Mouse (Mus musculus) kidney, embryonic 15.5 days (tissue): ENCODE measurements at regions not wholly inside any gene's neighbourhood (a gene's known extent, or its start where the extent isn't known, plus 50 kb on each side); places are given as distances from the start of the nearest gene placed in this dataset.
A peak's percentile ranks its signal among the peaks of the same experiment; 100 is the strongest.

Source experiments
- ATAC-seq: fragments of 200-750 bp; cut with Nextera tagmentation; replicated peaks from 2 replicates; pipeline ENCODE4 v1.8.0; 2017; ENCODE audit warnings: moderate TSS enrichment; ENCODE audit not compliant: low FRiP score
- H3K27ac ChIP-seq: fragments of 300-500 bp; sonication (generic); 2 replicates; pipeline ENCODE4 v1.5.1; 2015; ENCODE audit warnings: mild to moderate bottlenecking, inconsistent platforms
- H3K27me3 ChIP-seq: fragments of 300-500 bp; sonication (generic); 2 replicates; pipeline ENCODE4 v1.6.1; 2015; ENCODE audit warnings: inconsistent platforms
- H3K36me3 ChIP-seq: fragments of 300-500 bp; sonication (generic); 2 replicates; pipeline ENCODE4 v1.6.1; 2015; ENCODE audit warnings: inconsistent platforms
- H3K4me1 ChIP-seq: fragments of 300-500 bp; sonication (generic); 2 replicates; pipeline ENCODE4 v1.6.1; 2015; ENCODE audit warnings: inconsistent platforms
- H3K4me2 ChIP-seq: fragments of 300-500 bp; sonication (generic); 2 replicates; pipeline ENCODE4 v1.6.1; 2015; ENCODE audit warnings: moderate library complexity, mild to moderate bottlenecking, inconsistent platforms
- H3K4me3 ChIP-seq: fragments of 300-500 bp; sonication (generic); replicated peaks from 2 replicates; pipeline ENCODE4 v1.5.1; 2015; ENCODE audit warnings: mild to moderate bottlenecking, inconsistent platforms
- H3K9ac ChIP-seq: fragments of 300-500 bp; sonication (generic); 2 replicates; pipeline ENCODE4 v1.6.1; 2015; ENCODE audit warnings: mild to moderate bottlenecking, inconsistent platforms
- H3K9me3 ChIP-seq: fragments of 300-500 bp; sonication (generic); replicated peaks from 2 replicates; pipeline ENCODE4 v1.6.1; 2016; ENCODE audit warnings: inconsistent platforms
- WGBS: fragments of 180-500 bp; shearing (Covaris S2); methylation state at CpG from one replicate; pipeline ENCODE4 v1.1.7; 2015; ENCODE audit warnings: mixed read lengths; 5-methylcytosine and 5-hydroxymethylcytosine counted together

DNA sequence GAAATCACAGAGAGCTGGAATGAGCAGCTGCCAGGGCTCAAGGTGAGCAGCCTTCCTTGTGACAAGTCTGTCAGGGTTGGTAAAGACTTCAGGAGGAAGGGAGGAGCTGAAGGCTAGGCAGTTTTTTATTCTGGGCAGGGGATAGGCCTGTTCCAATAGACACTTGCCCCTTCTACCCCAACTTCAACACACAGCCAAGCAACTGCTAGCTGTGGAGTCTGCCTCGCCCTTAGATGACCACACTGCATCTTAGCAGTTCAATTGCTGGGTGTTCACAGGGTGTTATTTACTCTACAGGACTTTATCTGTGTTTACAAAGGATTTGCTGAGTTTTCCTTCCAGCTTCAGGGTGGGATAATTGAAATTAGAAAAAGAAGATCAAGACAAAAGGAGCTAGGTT is 128.2 kb upstream of the Marcks start:
- H3K9ac ChIP-seq, result no peak overlapping the region
- H3K4me1 ChIP-seq, result no peaks in the 10 kb centered on the region
- no peak overlapping the region for H3K4me3 ChIP-seq
- H3K36me3 ChIP-seq, result no peaks in the 10 kb centered on the region
- H3K9me3 ChIP-seq, result no peaks in the 10 kb centered on the region
- ATAC-seq, result no peak
- H3K27ac ChIP-seq, result no peak overlapping the region
- 56% methylated on average over 1 of the region's 1 CpGs for WGBS
- no peaks in the 10 kb centered on the region for H3K27me3 ChIP-seq
- no peak overlapping the region for H3K4me2 ChIP-seq

DNA sequence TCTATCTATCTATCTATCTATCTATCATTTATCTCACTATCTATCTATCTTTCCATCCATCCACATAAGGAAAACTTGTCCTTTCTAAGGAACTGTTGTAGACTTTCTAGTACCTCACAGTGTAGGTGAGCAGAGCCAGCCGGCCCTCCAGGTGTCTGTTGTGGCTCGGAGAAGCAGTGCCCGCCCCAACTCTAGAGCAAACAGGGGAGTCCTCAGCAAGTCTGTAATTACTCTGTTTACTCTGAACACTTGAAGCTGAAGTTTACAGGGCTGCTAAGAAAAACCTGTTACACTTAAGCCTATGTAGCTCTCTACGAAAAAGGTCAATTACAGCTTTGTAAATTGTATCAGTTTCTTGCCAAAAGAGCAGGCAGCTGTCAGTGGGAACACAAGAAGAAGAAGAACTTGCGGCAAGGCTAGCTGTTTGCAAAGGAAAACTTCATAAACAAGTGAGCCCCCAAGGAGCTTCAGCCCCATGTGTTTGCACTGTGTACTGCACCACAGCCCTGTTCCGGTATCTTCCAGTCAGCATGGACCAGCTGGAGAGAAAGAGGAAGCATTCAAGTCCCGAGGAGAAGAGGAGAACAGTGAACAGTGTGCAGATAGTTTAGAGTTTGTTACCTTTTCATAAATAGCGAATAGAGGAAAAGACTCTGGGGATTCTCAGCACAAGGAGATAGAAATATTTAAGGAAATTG is 122.2 kb upstream of the Marcks start:
- H3K27ac ChIP-seq, result no peak overlapping the region
- no peaks in the 10 kb centered on the region for H3K9me3 ChIP-seq
- no peaks in the 10 kb centered on the region for H3K4me1 ChIP-seq
- no peak overlapping the region for H3K4me3 ChIP-seq
- H3K27me3 ChIP-seq, result no peaks in the 10 kb centered on the region
- ATAC-seq, result no peak
- no peaks in the 10 kb centered on the region for H3K36me3 ChIP-seq
- H3K4me2 ChIP-seq, result no peak overlapping the region
- 72% methylated on average over 8 of the region's 8 CpGs for WGBS
- H3K9ac ChIP-seq, result no peak overlapping the region

DNA sequence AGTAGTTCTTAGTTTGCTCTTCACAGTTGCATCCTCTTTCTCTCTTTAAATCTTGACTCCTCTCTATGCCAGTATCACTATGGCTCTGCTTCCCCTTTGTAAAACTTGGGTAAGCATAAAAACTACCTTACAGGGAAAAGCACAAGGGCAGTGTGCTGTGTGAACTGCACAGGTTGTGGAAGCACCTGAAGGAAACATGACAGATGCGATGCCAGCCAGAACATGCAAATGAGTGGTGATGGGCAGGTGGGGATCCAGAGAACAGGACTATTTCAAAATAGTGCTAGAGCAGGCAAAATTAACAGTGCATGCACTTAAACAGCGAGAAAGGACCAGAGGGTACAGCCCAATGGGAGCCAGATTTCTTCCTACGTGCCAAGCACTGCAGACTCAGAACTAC is 120.5 kb upstream of the Marcks start:
- H3K9ac ChIP-seq, result no peak overlapping the region
- no peak for ATAC-seq
- no peaks in the 10 kb centered on the region for H3K4me1 ChIP-seq
- no peak overlapping the region for H3K4me3 ChIP-seq
- H3K9me3 ChIP-seq, result no peaks in the 10 kb centered on the region
- no peaks in the 10 kb centered on the region for H3K36me3 ChIP-seq
- no peak overlapping the region for H3K4me2 ChIP-seq
- no peaks in the 10 kb centered on the region for H3K27me3 ChIP-seq
- no peak overlapping the region for H3K27ac ChIP-seq
- WGBS, result 83% methylated on average over 3 of the region's 3 CpGs

DNA sequence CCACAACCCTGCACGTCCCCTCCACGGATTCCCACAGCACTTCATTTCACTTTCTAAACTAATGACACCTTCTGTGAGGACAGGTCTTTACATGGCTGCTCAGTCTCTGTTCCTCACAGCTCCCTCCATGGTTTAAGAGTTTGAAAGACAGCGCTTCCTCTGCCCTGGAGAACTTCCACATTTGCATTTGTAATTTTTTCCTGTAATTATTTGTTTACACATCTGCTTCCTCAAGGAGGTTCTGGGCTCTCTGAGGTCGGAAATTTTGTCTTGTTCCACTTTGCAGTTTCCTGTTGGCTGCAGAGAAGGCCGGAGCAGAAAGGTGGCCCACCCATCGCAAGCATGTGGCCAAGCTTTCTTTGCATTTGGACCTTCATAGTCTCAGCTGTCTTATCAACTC is 118.8 kb upstream of the Marcks start:
- H3K36me3 ChIP-seq, result no peaks in the 10 kb centered on the region
- H3K9me3 ChIP-seq, result no peaks in the 10 kb centered on the region
- ATAC-seq, result no peak
- WGBS, result 75% methylated on average over 6 of the region's 6 CpGs
- no peaks in the 10 kb centered on the region for H3K4me1 ChIP-seq
- no peak overlapping the region for H3K4me2 ChIP-seq
- no peak overlapping the region for H3K4me3 ChIP-seq
- H3K27ac ChIP-seq, result no peak overlapping the region
- H3K27me3 ChIP-seq, result no peaks in the 10 kb centered on the region
- H3K9ac ChIP-seq, result no peak overlapping the region

DNA sequence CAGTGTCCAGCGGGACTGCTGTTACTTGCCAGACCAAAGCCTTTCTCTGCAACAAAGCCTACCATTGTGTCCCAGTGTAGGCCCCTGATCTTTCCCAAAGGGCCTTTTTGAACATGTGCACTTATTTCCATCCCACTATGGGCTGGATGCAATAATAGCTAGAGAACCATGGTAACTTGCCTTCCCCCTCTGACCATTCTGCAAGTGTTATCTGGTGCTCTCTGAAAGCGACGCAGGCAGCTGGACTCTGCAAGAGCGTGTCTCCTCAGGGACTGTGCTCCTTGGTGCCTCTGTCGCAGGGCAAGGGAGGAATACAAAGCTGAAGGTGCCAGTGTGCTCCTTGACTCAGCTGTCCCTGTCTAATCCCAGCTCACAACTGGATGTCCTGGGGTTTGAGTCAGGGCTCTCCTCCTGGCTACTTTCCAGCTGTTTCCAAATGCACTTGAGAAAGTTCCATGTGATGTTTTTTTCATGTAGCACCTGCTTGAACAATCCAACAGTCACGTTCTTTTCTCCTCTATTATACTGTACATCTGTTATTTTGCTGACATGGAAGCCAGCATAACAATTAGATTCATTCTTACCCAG is 112.3 kb upstream of the Marcks start:
- peak overlapping the region; percentile 76 for H3K27ac ChIP-seq
- no peaks in the 10 kb centered on the region for H3K9me3 ChIP-seq
- H3K9ac ChIP-seq, result no peak overlapping the region
- H3K4me3 ChIP-seq, result no peak overlapping the region
- no peaks in the 10 kb centered on the region for H3K27me3 ChIP-seq
- 72% methylated on average over 6 of the region's 6 CpGs for WGBS
- ATAC-seq, result no peak
- H3K4me2 ChIP-seq, result no peak overlapping the region
- no peaks in the 10 kb centered on the region for H3K36me3 ChIP-seq
- peaks cover 14% of the 10 kb centered on the region; the same call in 1 of the 2 replicates for H3K4me1 ChIP-seq

DNA sequence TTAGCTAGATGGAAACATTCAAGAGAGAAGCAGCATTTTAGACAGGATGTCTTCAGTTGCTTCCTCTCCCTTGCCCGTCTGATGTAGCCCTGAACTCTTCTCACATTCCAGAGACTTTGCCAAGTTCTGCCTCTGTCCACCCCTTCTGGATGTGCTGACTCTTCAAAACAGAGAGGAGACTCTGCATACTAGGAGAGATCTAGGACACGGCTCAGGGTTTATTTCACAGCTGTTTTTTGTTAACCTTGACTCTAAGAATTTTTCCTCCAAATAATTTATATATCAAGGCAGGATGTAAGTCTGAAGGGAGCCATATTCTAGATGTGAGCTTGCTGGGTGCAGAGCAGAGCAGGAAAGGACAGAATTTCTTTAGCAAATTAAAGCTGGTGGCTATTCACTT is 111.4 kb upstream of the Marcks start:
- Histone ChIP-seq H3K9me3 (no peaks in the 10 kb centered on the region), H3K4me3 (no peak overlapping the region), H3K9ac (no peak overlapping the region), H3K36me3 (no peaks in the 10 kb centered on the region), H3K27ac (peak overlapping the region; percentile 76), H3K4me2 (no peak overlapping the region), H3K4me1 (peaks cover 14% of the 10 kb centered on the region; the same call in 1 of the 2 replicates), H3K27me3 (no peaks in the 10 kb centered on the region)
- 11% methylated on average over 2 of the region's 2 CpGs for WGBS
- ATAC-seq, result peak; percentile 86

DNA sequence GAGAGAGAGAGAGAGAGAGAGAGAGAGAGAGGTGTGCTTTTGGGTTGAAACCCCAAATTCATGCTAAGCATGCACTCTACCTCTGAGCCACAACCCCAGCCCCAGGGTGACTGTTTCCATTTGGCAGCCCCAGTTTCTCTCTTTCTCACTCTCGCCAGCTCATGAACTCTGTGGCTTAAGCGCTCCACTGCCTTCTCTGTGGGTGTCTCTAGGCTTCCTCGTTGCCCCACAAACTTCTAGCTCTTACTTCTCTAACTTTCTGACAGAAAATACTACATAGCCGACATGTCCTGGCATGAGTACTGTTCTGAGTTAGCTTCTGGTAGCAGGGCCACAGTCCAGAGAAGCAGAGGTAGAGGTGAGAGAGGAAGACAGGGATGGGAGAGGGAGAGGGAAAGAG is 110.8 kb upstream of the Marcks start:
- 70% methylated on average over 4 of the region's 4 CpGs for WGBS
- ATAC-seq, result no peak; the same call in 1 of the 2 replicates
- H3K4me1 ChIP-seq, result peaks cover 14% of the 10 kb centered on the region; the same call in 1 of the 2 replicates
- no peaks in the 10 kb centered on the region for H3K27me3 ChIP-seq
- H3K27ac ChIP-seq, result peak overlapping the region; percentile 76; the same call in 1 of the 2 replicates
- no peaks in the 10 kb centered on the region for H3K36me3 ChIP-seq
- no peak overlapping the region for H3K4me2 ChIP-seq
- H3K4me3 ChIP-seq, result no peak overlapping the region
- no peaks in the 10 kb centered on the region for H3K9me3 ChIP-seq
- H3K9ac ChIP-seq, result no peak overlapping the region

DNA sequence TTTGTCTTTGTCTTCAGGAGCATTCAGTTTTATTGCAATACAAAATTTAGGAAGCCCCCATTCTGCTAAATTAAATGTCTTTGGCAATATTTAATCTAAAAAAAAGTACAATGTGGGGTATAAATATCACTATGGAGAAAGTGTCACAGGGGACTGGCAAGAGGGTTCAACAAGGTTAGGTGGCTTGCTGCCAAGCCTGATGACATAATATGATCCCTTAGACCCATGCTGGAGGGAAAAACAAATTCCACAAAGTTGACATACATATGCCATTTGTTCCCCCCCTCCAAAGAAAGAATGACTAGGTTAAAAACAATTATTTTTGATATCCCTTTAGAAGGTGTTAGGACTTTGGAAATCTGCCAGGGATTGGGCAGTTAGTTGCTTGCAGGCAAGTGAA is 108.4 kb upstream of the Marcks start:
- no peak for ATAC-seq
- H3K9me3 ChIP-seq, result no peaks in the 10 kb centered on the region
- no peak overlapping the region for H3K4me2 ChIP-seq
- no peak overlapping the region for H3K9ac ChIP-seq
- H3K27me3 ChIP-seq, result no peaks in the 10 kb centered on the region
- no peak overlapping the region for H3K4me3 ChIP-seq
- no peaks in the 10 kb centered on the region for H3K36me3 ChIP-seq
- H3K27ac ChIP-seq, result no peak overlapping the region
- H3K4me1 ChIP-seq, result peaks cover 14% of the 10 kb centered on the region; the same call in 1 of the 2 replicates

DNA sequence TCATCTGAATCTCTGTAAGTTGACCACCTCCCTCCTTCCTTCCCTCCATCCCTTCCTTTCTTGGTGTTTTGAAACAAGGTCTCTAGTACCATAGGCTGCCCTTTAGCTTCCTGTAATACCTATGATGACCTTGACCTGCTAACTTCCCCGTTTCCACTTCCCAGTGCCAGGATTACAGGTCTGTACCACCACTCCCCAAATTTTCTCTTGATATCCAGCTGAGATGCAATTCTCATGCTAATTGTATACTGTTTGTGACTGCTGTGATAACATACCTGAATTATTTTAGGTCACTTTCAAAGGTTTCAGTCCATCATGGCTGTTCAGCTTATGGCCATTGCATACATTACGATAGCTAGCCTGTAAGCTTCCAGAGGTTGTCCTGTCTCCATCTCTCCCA is 104.4 kb upstream of the Marcks start:
- no peak for ATAC-seq
- Histone ChIP-seq H3K36me3 (no peaks in the 10 kb centered on the region), H3K9me3 (no peaks in the 10 kb centered on the region), H3K4me1 (0 out of 2 replicates have a peak, but pooled peaks cover 2% of the 10 kb centered on the region), H3K27me3 (no peaks in the 10 kb centered on the region), H3K27ac (no peak overlapping the region), H3K4me3 (no peak overlapping the region), H3K9ac (no peak overlapping the region), H3K4me2 (no peak overlapping the region)
- 84% methylated on average over 2 of the region's 2 CpGs for WGBS

DNA sequence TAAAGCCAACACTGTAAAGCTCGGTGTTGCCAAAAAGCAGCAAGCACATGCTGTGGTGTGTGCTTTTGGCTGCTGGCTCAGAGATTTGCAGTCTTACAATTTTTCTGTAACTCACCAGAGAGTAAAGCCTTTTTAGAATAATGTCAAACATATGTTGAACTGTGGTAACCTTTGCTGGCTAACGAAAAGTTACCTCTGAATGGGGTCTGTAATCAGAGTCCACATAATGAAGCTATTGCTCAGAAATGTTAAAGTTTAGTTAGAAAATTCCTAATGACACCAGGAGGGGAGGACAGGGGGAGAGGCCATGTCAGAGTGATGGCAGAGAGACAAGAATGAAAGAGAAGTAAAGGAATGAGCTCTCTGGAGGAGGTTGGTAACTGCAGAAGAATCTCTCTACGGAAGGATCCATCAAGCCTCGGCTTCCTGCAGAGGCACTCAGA is 103.1 kb upstream of the Marcks start:
- Histone ChIP-seq H3K4me1 (0 out of 2 replicates have a peak, but pooled peaks cover 2% of the 10 kb centered on the region), H3K4me2 (no peak overlapping the region), H3K36me3 (no peaks in the 10 kb centered on the region), H3K9ac (no peak overlapping the region), H3K27ac (no peak overlapping the region), H3K9me3 (no peaks in the 10 kb centered on the region), H3K4me3 (no peak overlapping the region), H3K27me3 (no peaks in the 10 kb centered on the region)
- 58% methylated on average over 4 of the region's 4 CpGs for WGBS
- no peak for ATAC-seq

DNA sequence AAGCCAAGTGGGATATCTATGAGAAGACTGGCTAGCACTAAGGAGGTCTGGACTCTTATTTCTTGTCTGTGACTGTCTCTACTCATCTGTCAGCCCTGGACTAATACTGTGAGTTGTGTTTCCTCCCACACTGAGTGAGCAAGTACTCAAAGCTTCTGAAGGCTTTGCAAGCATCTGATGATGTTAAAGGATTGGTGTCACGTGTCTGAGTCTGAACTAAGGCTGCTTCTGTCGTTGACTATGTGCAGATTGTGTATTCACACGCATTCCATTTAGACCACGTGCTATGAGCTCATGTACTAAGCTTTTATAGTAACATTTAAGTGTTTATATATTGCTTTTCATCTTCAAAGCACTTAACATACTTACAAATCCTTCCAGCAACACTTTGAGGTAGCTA is 101.9 kb upstream of the Marcks start:
- WGBS, result 51% methylated on average over 4 of the region's 4 CpGs
- no peak overlapping the region for H3K9ac ChIP-seq
- no peaks in the 10 kb centered on the region for H3K9me3 ChIP-seq
- no peaks in the 10 kb centered on the region for H3K27me3 ChIP-seq
- no peak overlapping the region for H3K27ac ChIP-seq
- H3K4me1 ChIP-seq, result peaks cover 9% of the 10 kb centered on the region
- H3K36me3 ChIP-seq, result no peaks in the 10 kb centered on the region
- H3K4me2 ChIP-seq, result no peak overlapping the region
- H3K4me3 ChIP-seq, result no peak overlapping the region
- ATAC-seq, result peak; percentile 62

DNA sequence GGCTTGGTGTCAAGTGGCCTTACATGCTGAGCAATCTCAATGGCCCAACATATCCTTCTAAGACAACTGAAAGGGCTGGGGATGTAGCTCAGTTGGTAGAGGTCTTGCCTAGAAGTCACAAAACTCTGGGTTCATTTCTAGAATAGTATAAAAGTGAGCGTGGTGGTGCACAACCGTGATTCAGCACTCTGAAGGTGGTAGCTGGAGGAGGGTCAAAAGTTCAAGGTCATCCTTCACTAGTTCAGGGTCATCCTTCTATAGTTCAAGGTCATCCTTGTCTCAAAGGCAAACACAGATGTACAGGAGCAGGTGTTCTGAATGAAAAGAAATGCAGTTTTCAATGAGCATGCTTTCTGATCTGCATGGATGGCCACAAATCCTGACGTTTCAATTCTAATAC is 101.5 kb upstream of the Marcks start:
- WGBS, result 68% methylated on average over 3 of the region's 3 CpGs
- Histone ChIP-seq H3K27me3 (no peaks in the 10 kb centered on the region), H3K36me3 (no peaks in the 10 kb centered on the region), H3K9me3 (no peaks in the 10 kb centered on the region), H3K4me1 (peaks cover 14% of the 10 kb centered on the region), H3K4me3 (no peak overlapping the region), H3K9ac (no peak overlapping the region), H3K27ac (no peak overlapping the region), H3K4me2 (no peak overlapping the region)
- ATAC-seq, result no peak
